Mouse (Mus musculus) splenic B cell, adult 2 months (primary cell): ENCODE measurements around the gene Ilk.

Source experiments
- DNase-seq: peaks from one replicate; pipeline ENCODE4 v3.0.0-alpha.2; 2011; ENCODE audit warnings: low read depth, low spot score
- H3K27me3 ChIP-seq: 2 replicates; pipeline ENCODE4 v1.6.1; 2012; ENCODE audit warnings: mild to moderate bottlenecking, low read length, moderate library complexity, mixed read lengths; ENCODE audit not compliant: control insufficient read depth, poor library complexity, insufficient read depth, severe bottlenecking
- H3K36me3 ChIP-seq: 2 replicates; pipeline ENCODE4 v1.6.1; 2012; ENCODE audit warnings: mild to moderate bottlenecking, low read length, moderate library complexity, mixed read lengths; ENCODE audit not compliant: control insufficient read depth, poor library complexity, insufficient read depth, severe bottlenecking

The Ilk gene

DNA sequence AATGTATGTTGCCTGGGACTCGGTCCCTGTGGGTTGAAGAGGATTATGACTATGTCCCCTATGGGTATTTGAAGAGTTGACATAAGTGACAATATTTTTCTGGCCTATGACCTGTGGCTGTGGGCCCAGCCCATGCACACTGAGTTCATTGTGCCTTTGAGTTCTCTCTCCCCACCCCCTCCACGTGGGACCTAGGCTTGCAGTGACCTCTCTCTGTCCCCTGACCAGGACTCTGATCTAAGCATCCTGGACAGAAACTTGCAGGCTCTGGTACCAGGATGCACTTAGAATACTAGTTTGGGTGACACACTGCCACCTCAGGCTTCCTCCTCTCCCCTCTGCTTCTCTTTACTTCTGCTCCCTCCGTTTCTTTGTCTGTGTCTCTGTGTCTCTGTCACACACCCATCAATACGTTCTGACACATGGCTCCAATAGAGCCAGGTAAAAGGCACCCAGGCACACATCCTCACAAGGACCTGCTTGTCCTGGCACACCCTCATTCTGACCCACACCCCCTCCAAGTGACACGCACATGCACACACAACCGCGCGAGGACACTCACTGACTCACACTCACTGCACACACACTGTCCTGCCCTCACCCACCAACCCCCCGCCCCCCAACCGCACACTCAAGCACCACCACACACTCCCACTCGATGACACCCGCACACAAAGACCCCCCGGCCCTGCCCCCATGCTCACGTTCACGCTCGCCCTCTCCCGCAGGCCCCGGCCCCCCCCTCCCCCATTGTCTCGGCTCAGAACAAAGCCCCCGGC is 50.3 kb downstream of the Ilk start:
- no peaks in the 10 kb centered on the region for H3K36me3 ChIP-seq
- H3K27me3 ChIP-seq, result 0 out of 2 replicates have a peak, but pooled peaks cover 2% of the 10 kb centered on the region
- DNase-seq, result no peak

DNA sequence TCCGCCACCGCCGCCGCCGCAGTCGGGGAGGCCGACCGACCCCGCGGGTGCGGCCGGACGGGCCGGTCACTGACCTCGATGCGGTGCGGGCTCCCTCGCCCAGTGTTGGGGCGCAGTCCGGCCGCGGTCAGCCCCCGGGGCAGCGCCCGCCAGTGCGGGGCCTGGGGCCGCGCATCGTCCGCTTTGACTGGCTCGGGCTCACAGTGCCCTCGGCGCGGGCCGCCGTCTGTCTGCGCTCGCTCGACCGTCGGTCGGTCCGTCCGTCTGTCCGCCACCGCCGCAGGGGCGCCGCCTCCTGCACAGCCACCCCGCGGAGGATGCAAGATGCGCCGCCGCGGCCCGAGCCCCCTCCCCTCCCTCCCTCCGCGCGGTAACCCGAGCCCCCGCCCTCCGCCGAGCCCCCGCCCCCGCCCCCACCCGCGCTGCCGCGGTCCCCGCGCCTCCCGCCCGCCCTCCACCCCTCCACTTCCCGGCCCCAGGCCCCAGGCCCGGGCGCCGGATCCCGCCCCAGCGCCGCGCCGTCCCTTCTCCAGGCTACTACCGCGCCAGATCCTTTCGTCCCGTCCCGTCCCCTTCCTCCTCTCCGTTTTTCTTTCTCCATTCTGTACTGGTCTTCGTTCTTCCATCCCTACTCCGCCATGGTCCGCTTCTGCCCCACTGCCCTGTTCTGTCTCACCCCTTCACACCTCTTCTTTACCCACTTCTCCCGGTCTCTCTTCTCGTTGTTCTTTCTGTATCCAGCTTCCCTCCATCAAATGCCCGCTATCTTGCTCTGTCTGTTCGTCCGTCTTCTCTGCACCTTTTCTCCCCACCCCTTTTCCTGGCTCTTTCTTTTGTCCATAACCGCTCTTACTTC is 51.1 kb downstream of the Ilk start, which contains the start of gene Dchs1:
Gene Dchs1 (minus strand): TSS at position 370 of the 856 bp plus-strand sequence.
- no peak for DNase-seq
- Histone ChIP-seq H3K27me3 (0 out of 2 replicates have a peak, but pooled peaks cover 2% of the 10 kb centered on the region), H3K36me3 (no peaks in the 10 kb centered on the region)

- no peak for DNase-seq
- Histone ChIP-seq H3K27me3 (0 out of 2 replicates have a peak, but pooled peaks cover 2% of the 10 kb centered on the region), H3K36me3 (no peaks in the 10 kb centered on the region)
These were observed 54.8 kb downstream of the Ilk start for GRCm38 (mm10) chr7:105791147-105791546.
